Mouse (Mus musculus): Measurements from ENCODE around the gene Vmn2r20.
"Not testable (repeated sequence)": the region's sequence is repeated elsewhere in the genome, so short reads cannot be mapped to it uniquely, and the experiment has no call there.

Vmn2r20 gene

DNA sequence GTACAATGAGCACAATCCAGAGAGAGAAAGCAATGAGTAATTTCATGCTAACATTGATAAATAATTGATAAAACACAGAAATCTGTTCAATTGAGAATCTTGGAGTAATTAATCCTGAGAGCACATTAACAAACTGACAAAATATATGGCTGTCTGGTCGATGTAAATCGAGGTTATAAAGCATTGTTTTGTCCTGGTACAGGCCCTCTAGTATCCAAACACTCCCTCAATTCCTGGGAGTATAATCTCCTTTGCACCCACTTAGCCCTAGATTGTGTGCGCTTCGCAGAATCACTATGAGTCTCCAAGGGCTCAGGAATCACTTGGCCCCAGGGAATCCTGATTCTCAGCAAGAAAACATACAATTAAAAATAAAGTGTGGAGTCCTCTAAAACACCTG lies at the start of gene Vmn2r20:
TSS of gene Vmn2r20 (minus strand) at position 101 of the 400 bp plus-strand sequence.
- not testable (repeated sequence) for DNase-seq (ENCODE audit: low spot score)

DNA sequence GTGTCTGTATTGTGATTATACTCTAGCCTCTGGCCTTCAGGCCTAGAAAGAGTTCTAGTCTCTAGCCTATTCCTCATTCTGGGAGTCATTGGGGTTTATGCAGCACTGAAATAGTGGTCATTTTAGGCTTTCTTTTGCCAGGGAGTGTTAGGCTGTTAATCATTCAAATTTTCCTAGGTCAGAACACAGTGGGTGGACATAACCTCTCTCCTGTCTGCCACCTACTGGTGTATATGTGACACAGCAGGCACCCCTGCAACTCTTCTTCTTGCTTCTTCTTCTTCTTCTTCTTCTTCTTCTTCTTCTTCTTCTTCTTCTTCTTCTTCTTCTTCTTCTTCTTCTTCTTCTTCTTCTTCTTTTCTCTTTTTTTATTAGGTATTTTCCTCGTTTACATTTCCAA lies 6.5 kb upstream of the Vmn2r20 start:
- not testable (repeated sequence) for DNase-seq (ENCODE audit: low spot score)

GRCm38 (mm10) chr6:123406918-123407665 lies 10.8 kb downstream of the Vmn2r20 start:
- not testable (repeated sequence) for DNase-seq (ENCODE audit: low spot score)

DNA sequence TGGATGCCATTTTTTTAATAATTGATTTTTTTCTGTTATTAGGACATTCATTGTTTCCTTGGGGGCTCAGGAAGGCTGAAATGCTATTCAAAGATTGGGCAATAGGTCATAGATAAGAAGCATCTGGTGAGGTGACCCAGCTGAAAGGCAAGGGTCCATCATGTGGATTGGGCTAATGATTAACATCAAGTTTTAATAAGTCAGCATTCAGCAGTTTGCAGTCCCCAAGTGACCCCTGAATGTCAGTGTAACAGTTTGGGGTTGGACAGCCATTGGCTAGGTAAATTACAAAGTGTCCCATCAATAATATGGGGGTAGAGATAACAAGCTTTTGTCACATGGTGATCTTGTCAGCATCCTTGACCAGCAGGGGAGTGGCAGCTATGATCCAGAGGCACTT lies 29.1 kb downstream of the Vmn2r20 start:
- DNase-seq (ENCODE audit: low spot score): not testable (repeated sequence)

DNA sequence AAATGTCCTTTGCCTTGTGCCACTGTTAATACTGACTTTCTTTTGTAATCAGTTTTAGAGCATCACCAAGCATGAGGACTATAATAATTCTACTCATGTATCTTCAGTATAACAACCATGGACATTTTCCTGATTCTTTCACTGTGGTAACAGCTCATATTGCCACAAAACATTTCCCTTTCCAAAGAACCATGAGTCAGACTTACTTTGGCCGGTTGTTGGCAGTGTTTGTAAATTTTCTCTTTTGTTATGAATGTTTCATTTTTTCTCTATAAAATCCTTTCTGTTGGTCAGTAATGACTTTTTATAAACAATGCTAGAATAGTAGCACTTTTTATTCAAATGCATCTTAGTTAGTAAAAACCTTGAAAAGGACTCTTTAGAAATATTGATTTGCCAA lies 71.8 kb downstream of the Vmn2r20 start:
- DNase-seq (ENCODE audit: low spot score): no peak

DNA sequence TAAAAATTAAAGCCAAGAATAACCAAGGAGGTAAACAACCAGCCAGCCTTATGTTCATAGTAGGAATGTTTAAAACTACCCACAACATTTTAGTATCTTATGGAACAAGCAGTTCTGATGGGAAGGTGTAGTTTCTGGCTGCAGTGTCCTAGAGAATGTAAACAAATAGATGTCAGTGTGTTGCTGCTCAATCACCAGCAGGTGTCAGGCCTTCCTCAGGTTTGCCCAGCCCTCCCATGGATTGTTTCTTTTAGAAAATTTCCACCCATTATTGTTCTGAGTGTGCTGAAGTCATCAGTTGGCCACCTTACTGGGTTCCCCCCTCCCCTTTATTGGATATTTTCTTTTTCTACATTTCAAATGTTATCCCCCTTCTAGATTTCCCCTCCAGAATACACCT lies 77.8 kb downstream of the Vmn2r20 start:
- no peak for DNase-seq (ENCODE audit: low spot score)

- DNase-seq (ENCODE audit: low spot score): no peak
These were observed 85.4 kb downstream of the Vmn2r20 start for GRCm38 (mm10) chr6:123332503-123332902.

Measured in ovary, adult 18-20 months (tissue).